Mouse (Mus musculus): ENCODE data around the gene Ctnna2. TPM values are rescaled to one million over a fixed set of nuclear protein-coding genes. Genes with fewer than 3 reads are reported as not detected.

The Ctnna2 gene
- polyA plus RNA-seq, 1 experiment, result 0.11 TPM

DNA sequence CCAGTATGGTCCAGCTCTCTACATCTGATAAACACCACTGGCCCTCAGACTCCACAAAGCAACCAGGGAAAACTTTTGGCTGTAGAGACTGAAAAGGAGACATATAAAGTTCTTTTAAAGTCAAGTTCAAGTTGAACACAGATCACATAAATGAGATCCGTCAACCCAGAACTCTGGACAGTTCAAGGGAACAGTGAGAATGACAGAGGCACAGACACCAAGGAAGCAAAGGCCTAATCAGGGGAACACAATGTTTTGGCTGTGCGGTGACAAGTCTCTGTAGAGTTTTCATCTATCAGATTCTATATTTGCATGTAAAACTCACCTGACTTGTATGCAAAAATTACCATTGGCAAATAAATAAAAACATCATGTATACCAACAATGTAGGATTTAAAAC lies 929.3 kb downstream of the Ctnna2 start:
- 80% methylated on average over 2 of the region's 2 CpGs for WGBS
- Histone ChIP-seq H3K27me3 (ENCODE audit: control insufficient read depth, insufficient read depth, low read length) (no peaks in the 10 kb centered on the region), H3K4me1 (ENCODE audit: control insufficient read depth, insufficient read depth, insufficient read length, low read length) (no peaks in the 10 kb centered on the region), H3K36me3 (ENCODE audit: control insufficient read depth, insufficient read depth, low read length) (no peaks in the 10 kb centered on the region), H3K27ac (ENCODE audit: insufficient read depth, low read depth, low read length) (no peak overlapping the region), H3K4me3 (ENCODE audit: low read depth, low read length) (no peak overlapping the region)
- TF ChIP-seq POLR2A (IDR thresholded peaks at IDR 0.05; ENCODE audit: low read depth, low read length) (no peak), CTCF (IDR thresholded peaks at IDR 0.05; ENCODE audit: extremely low read depth, insufficient read length, insufficient replicate concordance, low read depth, low read length) (no peak)

DNA sequence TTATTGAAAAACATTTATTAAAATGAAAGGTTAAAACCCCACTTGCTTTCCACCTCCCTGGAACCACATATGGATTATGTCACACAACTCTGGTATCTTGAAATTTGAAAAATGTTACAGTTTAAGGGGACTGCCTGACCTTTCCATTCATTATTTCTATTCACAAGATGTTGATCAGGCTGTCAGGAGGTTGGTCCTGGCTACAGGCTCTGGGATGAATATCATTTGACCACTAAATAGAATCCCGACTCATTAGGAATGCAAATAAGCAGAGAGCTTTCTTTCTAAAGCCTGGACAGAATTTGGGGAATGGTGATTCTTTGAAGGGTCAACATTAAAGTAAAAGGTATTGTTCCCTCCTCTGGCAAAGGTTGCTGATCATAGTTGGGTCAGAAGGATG lies 931.9 kb downstream of the Ctnna2 start:
- H3K27me3 ChIP-seq (ENCODE audit: control insufficient read depth, insufficient read depth, low read length), result no peaks in the 10 kb centered on the region
- no peak overlapping the region for H3K27ac ChIP-seq (ENCODE audit: insufficient read depth, low read depth, low read length)
- no peaks in the 10 kb centered on the region for H3K4me1 ChIP-seq (ENCODE audit: control insufficient read depth, insufficient read depth, insufficient read length, low read length)
- 61% methylated on average over 1 of the region's 1 CpGs for WGBS
- TF ChIP-seq CTCF (IDR thresholded peaks at IDR 0.05; ENCODE audit: extremely low read depth, insufficient read length, insufficient replicate concordance, low read depth, low read length), result no peak
- no peak for TF ChIP-seq POLR2A (IDR thresholded peaks at IDR 0.05; ENCODE audit: low read depth, low read length)
- no peaks in the 10 kb centered on the region for H3K36me3 ChIP-seq (ENCODE audit: control insufficient read depth, insufficient read depth, low read length)
- H3K4me3 ChIP-seq (ENCODE audit: low read depth, low read length), result no peak overlapping the region

DNA sequence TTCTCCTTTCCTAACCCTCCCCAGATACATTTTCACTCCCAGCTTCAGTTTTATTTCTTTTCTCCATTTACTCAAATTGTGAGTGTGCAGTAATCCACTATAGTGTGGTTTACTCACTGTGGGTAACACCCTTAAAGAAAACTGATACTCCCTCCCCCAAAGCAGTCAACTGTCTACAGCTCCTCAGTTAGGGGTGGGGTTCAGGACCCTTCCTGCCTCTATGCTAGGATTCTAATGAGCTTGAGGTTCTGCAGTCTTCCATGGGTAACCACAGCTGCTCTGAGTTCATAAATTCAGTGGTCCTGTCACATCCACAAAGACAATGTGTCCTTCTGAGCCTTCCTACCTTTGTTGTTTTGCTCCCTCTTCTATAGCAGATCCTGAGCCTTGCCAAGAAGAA lies 954.4 kb downstream of the Ctnna2 start:
- no peak for TF ChIP-seq CTCF (IDR thresholded peaks at IDR 0.05; ENCODE audit: extremely low read depth, insufficient read length, insufficient replicate concordance, low read depth, low read length)
- TF ChIP-seq POLR2A (IDR thresholded peaks at IDR 0.05; ENCODE audit: low read depth, low read length), result no peak

DNA sequence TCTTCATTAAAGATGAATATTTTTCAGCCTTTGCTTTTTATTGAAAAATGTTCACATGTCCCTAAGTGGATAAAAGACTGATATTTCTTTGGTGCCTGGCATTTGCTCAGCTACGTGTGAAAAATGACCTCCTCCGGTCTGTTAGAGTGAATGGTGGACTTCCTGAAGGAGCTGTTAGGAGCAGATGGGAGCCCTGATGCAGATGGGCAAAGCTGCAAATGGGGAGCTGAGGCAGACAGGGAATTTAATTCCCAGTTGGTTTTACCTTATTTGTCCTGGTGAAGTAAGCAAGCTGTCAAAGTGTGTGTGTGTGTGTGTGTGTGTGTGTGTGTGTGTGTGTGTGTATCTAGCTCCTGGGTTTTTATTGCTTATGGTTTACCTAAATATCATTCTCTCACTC lies 966.3 kb downstream of the Ctnna2 start:
- TF ChIP-seq POLR2A (IDR thresholded peaks at IDR 0.05; ENCODE audit: low read depth, low read length), result no peak
- no peak for TF ChIP-seq CTCF (IDR thresholded peaks at IDR 0.05; ENCODE audit: extremely low read depth, insufficient read length, insufficient replicate concordance, low read depth, low read length)
- 81% methylated on average over 2 of the region's 2 CpGs for WGBS
- no peaks in the 10 kb centered on the region for H3K4me1 ChIP-seq (ENCODE audit: control insufficient read depth, insufficient read depth, insufficient read length, low read length)
- H3K27ac ChIP-seq (ENCODE audit: insufficient read depth, low read depth, low read length), result no peak overlapping the region
- no peaks in the 10 kb centered on the region for H3K36me3 ChIP-seq (ENCODE audit: control insufficient read depth, insufficient read depth, low read length)
- no peaks in the 10 kb centered on the region for H3K27me3 ChIP-seq (ENCODE audit: control insufficient read depth, insufficient read depth, low read length)
- no peak overlapping the region for H3K4me3 ChIP-seq (ENCODE audit: low read depth, low read length)

More for the DNA sequence above, 954.4 kb downstream of the Ctnna2 start:
- Histone ChIP-seq H3K27me3 (ENCODE audit: control insufficient read depth, insufficient read depth, low read length) (no peaks in the 10 kb centered on the region), H3K36me3 (ENCODE audit: control insufficient read depth, insufficient read depth, low read length) (no peaks in the 10 kb centered on the region), H3K4me3 (ENCODE audit: low read depth, low read length) (no peak overlapping the region), H3K4me1 (ENCODE audit: control insufficient read depth, insufficient read depth, insufficient read length, low read length) (no peaks in the 10 kb centered on the region), H3K27ac (ENCODE audit: insufficient read depth, low read depth, low read length) (no peak overlapping the region)

DNA sequence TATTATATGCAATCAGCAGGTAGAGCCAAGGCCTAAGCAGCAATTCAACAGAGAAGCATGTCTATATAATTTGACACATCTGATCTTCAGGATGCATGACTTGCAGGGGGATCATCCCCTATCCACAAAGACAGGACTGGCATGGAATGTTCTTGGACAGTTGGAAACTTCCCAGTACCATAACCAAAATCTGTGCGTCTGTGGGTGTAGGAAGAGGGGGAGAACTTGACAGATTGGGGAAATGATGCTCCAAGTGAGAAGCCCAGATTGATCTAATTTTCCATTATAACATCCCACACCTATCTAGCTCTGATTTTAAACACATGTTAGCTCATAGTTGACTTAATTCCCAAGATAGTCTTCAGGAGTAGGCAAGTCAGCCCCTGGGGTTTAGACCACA lies 968.5 kb downstream of the Ctnna2 start:
- Histone ChIP-seq H3K36me3 (ENCODE audit: control insufficient read depth, insufficient read depth, low read length) (no peaks in the 10 kb centered on the region), H3K27ac (ENCODE audit: insufficient read depth, low read depth, low read length) (no peak overlapping the region), H3K4me1 (ENCODE audit: control insufficient read depth, insufficient read depth, insufficient read length, low read length) (no peaks in the 10 kb centered on the region), H3K4me3 (ENCODE audit: low read depth, low read length) (no peak overlapping the region), H3K27me3 (ENCODE audit: control insufficient read depth, insufficient read depth, low read length) (no peaks in the 10 kb centered on the region)
- 87% methylated on average over 1 of the region's 1 CpGs for WGBS
- no peak for TF ChIP-seq POLR2A (IDR thresholded peaks at IDR 0.05; ENCODE audit: low read depth, low read length)
- no peak for TF ChIP-seq CTCF (IDR thresholded peaks at IDR 0.05; ENCODE audit: extremely low read depth, insufficient read length, insufficient replicate concordance, low read depth, low read length)

DNA sequence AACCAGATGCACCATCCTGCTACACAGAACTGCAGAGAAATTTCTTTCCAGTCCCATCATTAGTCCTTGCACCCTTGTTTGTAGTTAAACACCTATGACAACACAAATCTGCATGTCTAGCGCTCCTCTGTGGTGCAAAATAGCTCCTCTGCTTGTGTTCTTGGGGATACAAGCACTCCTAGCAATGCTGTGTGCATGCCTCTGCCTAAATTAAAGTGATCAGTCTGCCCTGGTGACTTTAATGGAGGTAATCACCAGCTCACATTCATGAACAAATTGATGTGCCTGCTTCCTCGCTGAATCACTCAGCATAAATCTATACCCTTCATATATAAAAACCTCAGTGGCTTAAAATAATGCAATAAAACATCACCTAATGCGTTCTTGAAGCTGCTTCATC lies 987.4 kb downstream of the Ctnna2 start:
- H3K27ac ChIP-seq (ENCODE audit: insufficient read depth, low read depth, low read length), result no peak overlapping the region
- no peaks in the 10 kb centered on the region for H3K36me3 ChIP-seq (ENCODE audit: control insufficient read depth, insufficient read depth, low read length)
- H3K4me3 ChIP-seq (ENCODE audit: low read depth, low read length), result no peak overlapping the region
- no peaks in the 10 kb centered on the region for H3K27me3 ChIP-seq (ENCODE audit: control insufficient read depth, insufficient read depth, low read length)
- H3K4me1 ChIP-seq (ENCODE audit: control insufficient read depth, insufficient read depth, insufficient read length, low read length), result no peaks in the 10 kb centered on the region
- 77% methylated on average over 3 of the region's 3 CpGs for WGBS
- no peak for TF ChIP-seq CTCF (IDR thresholded peaks at IDR 0.05; ENCODE audit: extremely low read depth, insufficient read length, insufficient replicate concordance, low read depth, low read length)
- no peak for TF ChIP-seq POLR2A (IDR thresholded peaks at IDR 0.05; ENCODE audit: low read depth, low read length)

DNA sequence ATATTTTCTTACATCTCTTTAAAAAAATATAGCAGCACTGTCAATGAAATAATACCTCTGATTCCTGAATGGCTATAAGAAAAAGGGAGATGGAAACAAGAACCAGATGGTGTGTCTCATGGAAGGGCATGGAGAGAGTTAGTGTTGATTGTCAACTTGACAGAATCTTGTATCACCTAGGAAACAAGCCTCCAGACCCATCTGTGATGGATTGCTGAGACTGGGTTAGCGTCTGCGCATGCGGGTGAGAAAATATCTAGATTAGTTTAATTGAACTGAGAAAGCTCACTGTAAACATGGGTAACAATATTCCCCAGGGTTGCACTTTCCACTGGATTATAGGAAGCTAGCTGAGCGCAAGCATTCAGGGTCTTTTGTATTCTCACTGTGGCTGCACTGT lies 994.7 kb downstream of the Ctnna2 start:
- Histone ChIP-seq H3K27me3 (ENCODE audit: control insufficient read depth, insufficient read depth, low read length) (no peaks in the 10 kb centered on the region), H3K4me3 (ENCODE audit: low read depth, low read length) (no peak overlapping the region), H3K27ac (ENCODE audit: insufficient read depth, low read depth, low read length) (no peak overlapping the region), H3K36me3 (ENCODE audit: control insufficient read depth, insufficient read depth, low read length) (no peaks in the 10 kb centered on the region), H3K4me1 (ENCODE audit: control insufficient read depth, insufficient read depth, insufficient read length, low read length) (no peaks in the 10 kb centered on the region)
- TF ChIP-seq CTCF (IDR thresholded peaks at IDR 0.05; ENCODE audit: extremely low read depth, insufficient read length, insufficient replicate concordance, low read depth, low read length) (no peak), POLR2A (IDR thresholded peaks at IDR 0.05; ENCODE audit: low read depth, low read length) (no peak)
- WGBS, result 65% methylated on average over 4 of the region's 4 CpGs

DNA sequence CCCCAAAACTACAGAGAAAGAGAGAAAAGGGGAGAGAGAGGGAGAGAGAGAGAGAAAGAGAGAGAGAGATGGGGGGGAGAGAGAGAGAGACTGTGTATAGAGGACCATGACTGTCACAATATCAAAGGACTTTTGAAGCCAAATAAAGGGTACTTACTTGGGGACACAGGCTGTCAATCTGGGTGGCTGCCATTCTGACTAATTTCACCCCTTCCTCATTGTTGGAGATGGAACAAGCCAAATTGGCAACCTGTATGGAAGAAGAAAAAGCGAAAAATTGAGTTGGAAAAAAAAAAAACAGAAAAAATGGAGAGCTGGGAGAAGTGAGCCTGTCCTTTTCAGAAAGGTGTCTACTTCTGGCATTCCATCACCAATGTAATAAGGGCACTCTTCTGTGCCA lies 997.8 kb downstream of the Ctnna2 start:
- H3K4me1 ChIP-seq (ENCODE audit: control insufficient read depth, insufficient read depth, insufficient read length, low read length), result no peaks in the 10 kb centered on the region
- H3K36me3 ChIP-seq (ENCODE audit: control insufficient read depth, insufficient read depth, low read length), result no peaks in the 10 kb centered on the region
- 58% methylated on average over 1 of the region's 1 CpGs for WGBS
- H3K27ac ChIP-seq (ENCODE audit: insufficient read depth, low read depth, low read length), result no peak overlapping the region
- TF ChIP-seq POLR2A (IDR thresholded peaks at IDR 0.05; ENCODE audit: low read depth, low read length), result no peak
- no peak for TF ChIP-seq CTCF (IDR thresholded peaks at IDR 0.05; ENCODE audit: extremely low read depth, insufficient read length, insufficient replicate concordance, low read depth, low read length)
- H3K4me3 ChIP-seq (ENCODE audit: low read depth, low read length), result no peak overlapping the region
- H3K27me3 ChIP-seq (ENCODE audit: control insufficient read depth, insufficient read depth, low read length), result no peaks in the 10 kb centered on the region

Measured in small intestine, adult 2 months (tissue).